Mouse (Mus musculus) heart, embryonic 13.5 days (tissue): ENCODE results near the gene Yap1. TPM values are rescaled to one million over a fixed set of nuclear protein-coding genes. Genes with fewer than 3 reads are reported as not detected.

Experiments used
- ATAC-seq: fragments of 200-750 bp; cut with Nextera tagmentation; 2 replicates; pipeline ENCODE4 v1.8.0; 2017; ENCODE audit warnings: moderate TSS enrichment; ENCODE audit not compliant: insufficient number of reproducible peaks, low FRiP score, low TSS enrichment; ENCODE audit errors: extremely low read depth
- H3K27ac ChIP-seq: fragments of 300-500 bp; sonication (generic); replicated peaks from 2 replicates; pipeline ENCODE4 v1.5.1; 2015; ENCODE audit warnings: moderate library complexity, mild to moderate bottlenecking, inconsistent platforms
- H3K27me3 ChIP-seq: fragments of 300-500 bp; sonication (generic); replicated peaks from 2 replicates; pipeline ENCODE4 v1.6.1; 2015; ENCODE audit warnings: mild to moderate bottlenecking, inconsistent platforms
- H3K36me3 ChIP-seq: fragments of 300-500 bp; sonication (generic); 2 replicates; pipeline ENCODE4 v1.6.1; 2015; ENCODE audit warnings: mild to moderate bottlenecking, inconsistent platforms
- H3K4me1 ChIP-seq: fragments of 300-500 bp; sonication (generic); 2 replicates; pipeline ENCODE4 v1.6.1; 2015; ENCODE audit warnings: inconsistent platforms
- H3K4me2 ChIP-seq: fragments of 300-500 bp; sonication (generic); 2 replicates; pipeline ENCODE4 v1.6.1; 2015; ENCODE audit warnings: inconsistent platforms, mild to moderate bottlenecking, moderate library complexity
- H3K4me3 ChIP-seq: fragments of 300-500 bp; sonication (generic); 2 replicates; pipeline ENCODE4 v1.5.1; 2015; ENCODE audit warnings: moderate library complexity, mild to moderate bottlenecking, inconsistent platforms
- H3K9ac ChIP-seq: fragments of 300-500 bp; sonication (generic); 2 replicates; pipeline ENCODE4 v1.6.1; 2015; ENCODE audit warnings: inconsistent platforms, mild to moderate bottlenecking, moderate library complexity
- H3K9me3 ChIP-seq: fragments of 300-500 bp; sonication (generic); 2 replicates; pipeline ENCODE4 v1.6.1; 2016; ENCODE audit warnings: inconsistent platforms
- WGBS: fragments of 180-500 bp; shearing (Covaris S2); methylation state at CpG from one replicate; pipeline ENCODE4 v1.1.7; 2015; ENCODE audit warnings: mixed read lengths; 5-methylcytosine and 5-hydroxymethylcytosine counted together
- polyA plus RNA-seq: library from polyadenylated mRNA; unstranded; fragments of >200 nt; fragmentation: Nextera tagmentation; extraction: Ambion mirVana; gene quantifications from 2 replicates; pipeline ENCODE4 v1.2.1, GENCODE M21; 2015

The Yap1 gene
- polyA plus RNA-seq, 1 experiment from 2014 or later, result 24.2 TPM

DNA sequence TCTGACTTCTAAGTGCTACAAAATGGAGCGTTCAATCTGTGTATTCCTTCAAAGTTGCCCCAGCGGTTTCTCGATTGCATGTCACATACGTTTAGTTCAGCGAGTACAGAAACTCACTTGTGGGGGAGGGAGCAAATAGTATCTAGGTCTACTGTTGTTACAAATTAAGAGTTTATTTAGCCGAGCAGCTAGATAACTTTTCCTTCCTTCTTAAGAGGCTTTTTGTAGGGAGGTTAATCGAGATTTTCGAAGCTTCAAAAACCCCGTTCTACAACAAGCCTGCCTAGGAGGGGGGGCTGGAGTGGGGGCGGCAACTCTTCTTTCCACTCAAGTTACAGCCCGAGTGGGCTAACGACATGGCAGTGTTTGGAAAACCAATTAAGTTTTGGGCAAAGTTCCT lies 1.6 kb downstream of the Yap1 start:
- Histone ChIP-seq H3K27ac (peak overlapping the region; percentile 99), H3K9me3 (no peaks in the 10 kb centered on the region), H3K4me2 (peak overlapping the region; percentile 67), H3K4me3 (peak overlapping the region; percentile 98), H3K36me3 (peaks cover 35% of the 10 kb centered on the region), H3K9ac (peak overlapping the region; percentile 99), H3K4me1 (peaks cover 38% of the 10 kb centered on the region), H3K27me3 (no peaks in the 10 kb centered on the region)
- ATAC-seq, result no peak
- 0% methylated on average over 12 of the region's 12 CpGs for WGBS

DNA sequence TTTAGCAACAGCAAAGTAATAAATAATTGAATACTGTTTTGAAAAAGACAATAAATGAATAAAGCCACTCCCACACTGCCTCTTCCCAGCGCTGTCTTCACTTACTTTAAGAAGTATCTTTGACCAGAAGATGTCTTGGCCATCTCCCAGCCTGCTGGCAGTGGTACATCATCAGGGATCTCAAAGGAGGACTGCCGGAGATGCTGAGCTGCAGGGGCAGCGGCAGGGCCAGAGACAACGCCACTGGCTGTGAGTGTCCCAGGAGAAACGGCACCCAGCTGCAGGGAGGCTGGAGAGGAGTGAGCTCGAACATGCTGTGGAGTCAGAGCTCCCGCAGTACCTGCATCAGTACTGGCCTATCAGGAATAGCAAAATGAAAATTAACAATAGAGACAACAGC lies 3.0 kb downstream of the Yap1 start:
- H3K4me3 ChIP-seq, result no peak overlapping the region; the same call in 1 of the 2 replicates
- H3K9ac ChIP-seq, result peak overlapping the region; percentile 15; the same call in 1 of the 2 replicates
- no peak for ATAC-seq
- H3K27me3 ChIP-seq, result no peaks in the 10 kb centered on the region
- H3K4me2 ChIP-seq, result peak overlapping the region; percentile 67
- peaks cover 39% of the 10 kb centered on the region for H3K4me1 ChIP-seq
- no peaks in the 10 kb centered on the region for H3K9me3 ChIP-seq
- peaks cover 49% of the 10 kb centered on the region for H3K36me3 ChIP-seq
- WGBS, result 42% methylated on average over 7 of the region's 7 CpGs
- no peak overlapping the region for H3K27ac ChIP-seq

- peak overlapping the region; percentile 9; the same call in 1 of the 2 replicates for H3K4me2 ChIP-seq
- 0 out of 2 replicates have a peak overlapping the region, but pooled peaks have one; percentile 42 for H3K9ac ChIP-seq
- ATAC-seq, result no peak
- no peaks in the 10 kb centered on the region for H3K27me3 ChIP-seq
- no peaks in the 10 kb centered on the region for H3K9me3 ChIP-seq
- H3K4me1 ChIP-seq, result peaks cover 73% of the 10 kb centered on the region
- H3K4me3 ChIP-seq, result no peak overlapping the region
- H3K27ac ChIP-seq, result peak overlapping the region; percentile 51
- 57% methylated on average over 5 of the region's 5 CpGs for WGBS
- H3K36me3 ChIP-seq, result peaks cover 75% of the 10 kb centered on the region
Observed at GRCm38 (mm10) chr9:7994275-7994674, 10.1 kb downstream of the Yap1 start.

DNA sequence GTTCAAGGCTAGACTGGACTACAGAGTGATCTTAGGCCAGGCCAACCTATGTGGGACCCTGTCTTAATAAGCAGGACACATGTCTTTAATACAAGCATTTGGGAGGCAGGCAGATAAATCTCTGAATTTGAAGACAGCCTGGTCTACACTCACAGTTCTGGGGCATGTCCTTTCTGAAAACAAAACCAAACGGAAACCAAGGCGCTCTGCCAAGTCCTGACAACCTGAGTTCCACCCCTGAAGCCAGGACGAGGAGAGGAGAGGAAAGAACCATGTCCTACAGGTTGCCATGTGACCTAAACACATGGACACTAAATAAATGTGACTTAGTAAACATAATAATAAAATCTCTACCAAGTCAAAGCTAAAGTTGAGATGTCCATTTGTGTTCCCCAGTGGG lies 11.7 kb downstream of the Yap1 start:
- no peak for ATAC-seq
- Histone ChIP-seq H3K4me1 (peaks cover 65% of the 10 kb centered on the region), H3K27me3 (no peaks in the 10 kb centered on the region), H3K36me3 (peaks cover 75% of the 10 kb centered on the region), H3K4me2 (no peak overlapping the region), H3K27ac (no peak overlapping the region), H3K9ac (no peak overlapping the region), H3K4me3 (no peak overlapping the region), H3K9me3 (no peaks in the 10 kb centered on the region)
- 37% methylated on average over 3 of the region's 3 CpGs for WGBS

DNA sequence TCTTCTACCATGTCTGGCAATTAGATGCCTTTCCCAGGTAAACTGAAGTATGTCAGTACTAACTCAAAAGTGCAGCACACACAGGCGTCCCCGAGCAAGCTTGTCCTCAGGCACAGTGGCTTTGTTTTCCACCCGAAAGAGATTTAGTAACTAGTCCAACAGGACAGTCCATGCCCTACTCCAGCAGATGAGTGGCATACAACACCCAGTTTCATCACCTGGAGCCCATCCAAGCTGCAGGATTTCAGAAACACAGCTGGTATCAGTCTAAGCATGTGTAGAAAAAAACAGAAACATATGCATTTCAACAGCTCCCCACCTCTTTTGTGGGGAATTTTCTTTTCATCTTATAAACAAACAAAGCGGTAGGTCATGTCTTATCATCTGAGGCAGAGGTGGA lies 13.5 kb downstream of the Yap1 start:
- Histone ChIP-seq H3K27me3 (no peaks in the 10 kb centered on the region), H3K9me3 (no peaks in the 10 kb centered on the region), H3K4me3 (no peak overlapping the region), H3K9ac (no peak overlapping the region), H3K4me2 (no peak overlapping the region), H3K27ac (peak overlapping the region; percentile 14; the same call in 1 of the 2 replicates), H3K4me1 (peaks cover 62% of the 10 kb centered on the region), H3K36me3 (peaks cover 75% of the 10 kb centered on the region)
- WGBS, result 60% methylated on average over 4 of the region's 4 CpGs
- no peak for ATAC-seq

- ATAC-seq, result no peak
Observed at GRCm38 (mm10) chr9:7987119-7987518, 17.3 kb downstream of the Yap1 start.

DNA sequence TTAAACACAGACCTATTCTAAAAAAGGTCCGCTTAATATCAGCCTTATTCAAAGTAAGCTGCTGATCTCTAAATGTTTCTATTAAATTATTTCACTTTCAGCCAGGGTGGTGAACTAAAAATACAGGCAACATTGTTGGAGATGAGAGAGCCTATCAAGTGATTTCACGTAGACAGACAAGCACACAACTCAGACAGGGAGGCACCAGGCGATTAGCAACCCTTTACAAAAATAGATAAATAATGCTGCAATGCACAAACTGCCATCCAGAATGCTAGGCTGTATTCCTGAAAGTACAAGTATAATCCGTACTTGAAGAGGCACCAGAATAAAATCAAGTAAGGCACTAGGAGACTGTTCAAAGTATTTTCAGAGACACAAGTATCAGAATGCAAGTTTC lies 20.1 kb downstream of the Yap1 start:
- Histone ChIP-seq H3K9ac (peak overlapping the region; percentile 56; the same call in 1 of the 2 replicates), H3K27ac (peak overlapping the region; percentile 88), H3K4me2 (peak overlapping the region; percentile 44), H3K27me3 (no peaks in the 10 kb centered on the region), H3K9me3 (no peaks in the 10 kb centered on the region), H3K4me1 (peaks cover 68% of the 10 kb centered on the region), H3K4me3 (no peak overlapping the region), H3K36me3 (peaks cover 45% of the 10 kb centered on the region)
- 36% methylated on average over 4 of the region's 4 CpGs for WGBS
- ATAC-seq, result no peak

More at GRCm38 (mm10) chr9:7987119-7987518, 17.3 kb downstream of the Yap1 start:
- H3K9me3 ChIP-seq, result no peaks in the 10 kb centered on the region
- no peak overlapping the region for H3K4me3 ChIP-seq
- no peaks in the 10 kb centered on the region for H3K27me3 ChIP-seq
- H3K4me2 ChIP-seq, result no peak overlapping the region
- H3K4me1 ChIP-seq, result peaks cover 64% of the 10 kb centered on the region
- H3K36me3 ChIP-seq, result peaks cover 61% of the 10 kb centered on the region
- H3K9ac ChIP-seq, result no peak overlapping the region
- H3K27ac ChIP-seq, result no peak overlapping the region
- WGBS, result 81% methylated on average over 5 of the region's 5 CpGs

DNA sequence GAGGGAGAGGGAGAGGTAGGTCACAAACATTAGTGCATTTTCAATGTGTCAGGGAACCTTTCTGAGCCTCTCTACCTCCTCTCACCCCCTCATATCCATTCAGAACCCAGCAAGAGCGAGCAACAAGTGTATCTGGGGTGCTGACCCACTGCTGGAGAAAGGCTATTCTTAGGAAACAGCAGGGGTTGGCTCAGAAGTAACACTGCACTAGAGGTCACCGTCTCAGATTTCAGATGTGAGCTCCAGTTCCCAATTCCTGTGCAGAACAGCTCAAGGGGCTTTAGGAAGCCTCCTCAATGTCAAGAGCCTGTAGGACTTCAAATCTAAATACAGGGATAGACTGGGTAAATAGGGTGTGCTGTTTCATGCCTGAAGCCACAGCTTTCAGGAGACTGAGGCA lies 20.7 kb downstream of the Yap1 start:
- H3K4me2 ChIP-seq, result peak overlapping the region; percentile 44

GRCm38 (mm10) chr9:7980162-7980561 lies 24.2 kb downstream of the Yap1 start:
- WGBS, result 66% methylated on average over 2 of the region's 2 CpGs
- H3K27ac ChIP-seq, result peak overlapping the region; percentile 93
- peak overlapping the region; percentile 57 for H3K4me2 ChIP-seq
- H3K36me3 ChIP-seq, result peaks cover 43% of the 10 kb centered on the region
- peak overlapping the region; percentile 52; the same call in 1 of the 2 replicates for H3K9ac ChIP-seq
- H3K4me1 ChIP-seq, result peaks cover 96% of the 10 kb centered on the region
- H3K4me3 ChIP-seq, result no peak overlapping the region
- no peak for ATAC-seq
- no peaks in the 10 kb centered on the region for H3K9me3 ChIP-seq
- H3K27me3 ChIP-seq, result no peaks in the 10 kb centered on the region

More for the DNA sequence above, 20.7 kb downstream of the Yap1 start:
- WGBS, result 26% methylated on average over 2 of the region's 2 CpGs
- peaks cover 69% of the 10 kb centered on the region for H3K4me1 ChIP-seq
- H3K4me3 ChIP-seq, result no peak overlapping the region
- no peaks in the 10 kb centered on the region for H3K27me3 ChIP-seq
- peaks cover 41% of the 10 kb centered on the region for H3K36me3 ChIP-seq
- peak overlapping the region; percentile 88 for H3K27ac ChIP-seq
- peak overlapping the region; percentile 17; the same call in 1 of the 2 replicates for H3K9ac ChIP-seq
- H3K9me3 ChIP-seq, result no peaks in the 10 kb centered on the region
- no peak for ATAC-seq

DNA sequence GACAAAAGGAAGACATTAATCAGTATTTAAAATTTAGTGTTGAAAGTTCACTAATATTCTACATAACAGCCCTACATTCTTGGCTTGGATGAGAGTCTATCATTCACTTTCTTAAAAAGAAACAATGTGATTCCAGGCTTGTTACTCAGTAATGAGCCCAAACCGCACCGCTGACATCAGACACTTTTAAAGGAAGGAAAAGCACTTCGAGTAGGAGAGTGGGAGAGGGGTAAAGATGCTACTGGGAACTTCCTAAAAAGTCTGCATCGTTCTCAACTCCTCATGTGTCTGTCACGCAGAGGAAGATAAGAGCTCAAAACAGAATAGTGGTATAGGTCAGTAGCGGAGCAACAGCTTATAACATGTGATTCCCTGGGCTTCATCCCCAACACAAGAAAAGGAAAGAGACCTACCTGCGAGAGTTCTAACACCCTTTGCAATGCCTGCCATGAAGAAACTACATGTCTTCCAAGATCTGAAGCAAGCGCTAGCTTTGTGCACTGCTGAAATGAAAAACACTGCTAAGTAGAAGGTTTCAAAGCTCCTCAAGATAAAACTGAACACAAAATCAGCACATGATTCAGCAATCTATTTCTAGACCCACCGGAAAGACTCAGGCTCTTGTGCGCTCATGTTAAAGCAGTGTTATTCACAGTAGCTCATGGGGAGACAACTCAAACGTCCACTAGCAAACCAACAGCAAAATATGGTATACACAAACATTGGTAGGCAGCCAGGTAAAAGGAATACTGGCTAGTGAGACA lies 25.1 kb downstream of the Yap1 start:
- peaks cover 49% of the 10 kb centered on the region for H3K36me3 ChIP-seq
- no peak for ATAC-seq
- peak overlapping the region; percentile 93 for H3K27ac ChIP-seq
- WGBS, result 44% methylated on average over 11 of the region's 11 CpGs
- peak overlapping the region; percentile 24 for H3K4me3 ChIP-seq
- no peaks in the 10 kb centered on the region for H3K9me3 ChIP-seq
- H3K9ac ChIP-seq, result peak overlapping the region; percentile 52
- peaks cover 90% of the 10 kb centered on the region for H3K4me1 ChIP-seq
- no peaks in the 10 kb centered on the region for H3K27me3 ChIP-seq
- H3K4me2 ChIP-seq, result peak overlapping the region; percentile 57

DNA sequence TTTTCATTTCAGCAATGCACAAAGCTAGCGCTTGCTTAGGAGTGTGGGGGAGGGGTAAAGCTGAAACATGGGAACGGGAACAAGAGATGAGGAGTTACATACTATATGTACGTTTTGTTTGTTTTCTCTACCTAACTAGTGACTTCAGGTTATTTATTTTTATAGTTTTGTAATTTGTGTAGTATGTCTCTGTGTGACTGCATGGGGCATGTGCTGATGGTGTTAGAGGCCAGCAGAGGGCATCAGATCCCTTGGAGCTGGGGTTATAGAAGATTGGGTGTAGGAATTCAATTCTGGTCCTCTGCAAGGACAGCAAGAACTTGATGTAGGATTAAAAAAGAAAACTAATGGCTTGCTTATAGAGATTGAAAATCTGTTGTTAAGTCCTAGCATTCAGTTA lies 25.9 kb downstream of the Yap1 start:
- no peak overlapping the region for H3K4me3 ChIP-seq
- peak overlapping the region; percentile 93; the same call in 1 of the 2 replicates for H3K27ac ChIP-seq
- H3K4me1 ChIP-seq, result peaks cover 83% of the 10 kb centered on the region
- no peak overlapping the region for H3K4me2 ChIP-seq
- no peak for ATAC-seq
- 80% methylated on average over 3 of the region's 3 CpGs for WGBS
- no peak overlapping the region for H3K9ac ChIP-seq
- H3K9me3 ChIP-seq, result no peaks in the 10 kb centered on the region
- peaks cover 57% of the 10 kb centered on the region for H3K36me3 ChIP-seq
- H3K27me3 ChIP-seq, result no peaks in the 10 kb centered on the region
